Mouse (Mus musculus) T-helper 1 cell (primary cell): ENCODE results near the gene Map2k2.

ENCODE experiments used
- in situ Hi-C: fragments of 300-600 bp; cut with MboI, MseI; formaldehyde crosslinking; loops from one replicate; pipeline ENCODE4 v1.15.1; 2025; ENCODE audit warnings: high pct_unique_total_duplicates

Gene Map2k2

DNA sequence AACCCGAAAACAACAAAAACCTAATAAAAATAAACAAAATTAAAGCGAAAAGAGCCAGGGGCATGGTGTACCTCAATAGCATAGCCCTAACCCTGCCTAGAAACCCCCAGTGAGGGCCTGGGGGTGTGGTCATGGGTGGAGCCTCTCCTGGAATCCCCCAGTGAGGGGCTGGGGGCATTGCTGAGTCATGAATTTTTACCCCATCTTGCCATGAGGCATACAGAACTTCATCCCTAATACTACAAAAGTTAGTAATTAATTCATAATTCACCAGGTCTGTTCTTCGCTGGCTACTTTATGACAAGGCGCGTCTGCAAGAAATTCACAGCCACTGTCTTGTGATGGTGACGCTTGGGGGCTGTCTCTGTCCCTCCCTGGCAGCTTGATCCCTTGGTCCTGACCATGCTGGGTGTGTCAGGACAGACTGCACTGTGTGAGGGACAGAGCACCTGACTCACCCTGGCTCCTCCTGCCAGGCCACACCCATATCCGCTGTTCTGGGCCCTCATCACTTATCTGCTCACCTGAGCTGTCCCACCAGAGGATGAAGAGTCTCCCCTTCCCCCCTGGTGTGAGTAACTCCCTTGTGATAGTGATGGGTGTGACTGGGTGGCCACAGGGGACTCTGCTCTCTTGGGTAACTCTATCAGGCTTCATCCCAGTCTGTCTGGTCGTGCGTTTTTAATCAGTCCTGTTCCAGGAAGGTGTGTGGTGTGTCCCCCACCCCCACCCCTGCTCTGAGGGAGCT is 10.6 kb upstream of the Map2k2 start:
- in situ Hi-C loops: no loop called here

DNA sequence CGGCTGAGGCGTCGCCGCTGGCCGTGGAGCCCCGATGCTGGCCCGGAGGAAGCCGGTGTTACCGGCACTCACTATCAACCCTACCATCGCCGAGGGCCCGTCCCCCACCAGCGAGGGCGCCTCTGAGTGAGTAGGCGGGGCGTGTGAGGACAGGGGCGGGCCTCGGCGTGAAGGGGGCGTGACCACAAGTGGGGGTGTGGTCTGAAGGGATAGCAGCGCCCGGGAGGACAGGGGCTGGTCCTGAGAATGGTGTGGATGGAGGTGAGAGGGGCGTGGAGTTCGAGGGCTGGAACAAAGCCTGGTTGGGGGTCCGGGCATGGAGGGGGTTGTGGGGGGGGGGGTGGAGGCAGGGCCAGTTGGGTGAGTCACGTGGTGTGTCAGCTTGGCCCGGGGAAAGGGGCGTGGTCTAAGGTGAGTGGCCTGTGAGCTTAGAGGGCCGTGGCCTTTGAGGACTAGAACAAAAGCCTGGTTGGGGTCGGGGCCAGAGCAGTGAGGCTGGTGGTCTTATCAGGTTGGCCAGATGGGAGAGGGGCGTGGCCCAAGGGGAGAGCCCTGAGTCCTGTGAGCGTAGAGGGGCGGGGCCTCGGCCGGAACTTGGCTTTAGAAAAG is 502 bp downstream of the Map2k2 start:
- in situ Hi-C loops: no loop called here

DNA sequence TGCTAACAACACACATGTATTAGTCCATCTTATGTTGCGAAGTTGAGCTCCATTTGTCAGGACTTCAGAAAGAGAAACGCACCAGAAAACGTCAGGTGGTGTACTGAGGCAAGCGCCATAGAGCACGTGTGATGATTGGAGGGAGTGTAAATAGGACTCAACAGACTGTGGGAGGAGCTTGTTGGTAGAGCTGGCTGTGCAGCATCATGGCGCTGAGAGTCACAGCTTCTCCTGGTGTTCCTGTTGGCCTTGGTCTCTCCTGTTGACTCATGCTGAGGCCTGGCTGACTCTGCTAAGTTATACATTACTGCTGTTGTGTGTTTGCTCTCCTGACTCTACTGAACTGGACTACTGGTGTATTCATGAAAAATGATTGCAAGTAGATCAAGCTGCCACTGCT is 7.2 kb downstream of the Map2k2 start:
- in situ Hi-C loops: no loop called here

DNA sequence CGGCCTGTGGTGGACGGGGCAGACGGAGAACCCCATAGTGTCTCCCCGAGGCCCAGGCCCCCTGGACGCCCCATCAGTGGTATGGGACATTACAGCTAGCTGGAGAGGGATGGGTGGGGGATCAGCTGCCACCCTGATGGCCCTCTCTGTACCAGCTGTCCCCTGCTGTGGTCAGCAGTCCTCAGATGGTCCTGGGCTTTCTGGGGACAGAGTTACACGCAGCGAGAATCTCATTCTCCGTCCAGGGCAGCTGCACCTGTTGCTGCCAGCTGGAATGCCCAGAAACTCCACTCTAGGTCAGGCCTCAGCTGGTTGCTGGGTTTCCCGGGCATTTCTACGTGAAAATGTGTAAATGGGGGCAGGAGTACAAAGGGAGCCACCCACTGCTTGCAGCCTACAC is 13.9 kb downstream of the Map2k2 start:
- in situ Hi-C loops: no loop called here

DNA sequence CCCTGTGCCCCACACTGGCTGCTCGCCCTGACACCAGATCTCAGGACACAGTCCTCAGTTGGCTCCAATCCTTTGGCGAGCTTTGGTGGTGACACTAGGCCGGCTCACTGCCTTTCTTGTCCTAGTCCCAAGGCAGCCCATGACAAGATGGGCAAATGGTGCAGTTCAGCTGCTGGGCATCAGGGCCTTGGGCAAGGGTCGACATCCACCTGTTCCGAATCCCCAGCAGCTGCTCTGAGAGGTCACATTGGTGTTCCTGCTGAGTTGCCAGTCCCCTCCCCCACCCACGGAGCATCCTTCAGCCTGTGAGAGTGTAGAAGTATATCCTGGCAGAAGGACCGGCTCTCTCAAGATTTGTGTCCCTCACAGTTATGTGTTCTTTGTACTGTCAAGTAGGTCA is 14.9 kb downstream of the Map2k2 start:
- in situ Hi-C loops: no loop called here

DNA sequence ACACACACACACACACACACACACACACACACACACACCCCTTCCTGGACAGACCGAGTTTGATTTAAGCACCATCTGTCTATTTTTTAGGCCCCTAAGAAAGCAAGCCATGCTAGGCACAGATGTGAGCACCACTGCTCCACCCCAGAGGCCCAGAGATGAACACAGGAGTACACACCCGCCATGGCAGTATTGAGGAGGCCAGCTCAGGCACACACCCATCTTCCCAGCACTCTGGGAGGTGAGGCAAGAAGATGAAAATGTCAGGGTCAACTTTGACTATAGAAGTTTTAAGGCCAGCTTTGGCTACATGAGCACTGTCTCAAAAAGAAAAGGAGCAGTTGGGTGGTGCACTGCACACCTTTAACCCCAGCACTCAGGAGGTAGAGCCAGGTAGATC is 17.2 kb downstream of the Map2k2 start:
- in situ Hi-C loops: no loop called here

DNA sequence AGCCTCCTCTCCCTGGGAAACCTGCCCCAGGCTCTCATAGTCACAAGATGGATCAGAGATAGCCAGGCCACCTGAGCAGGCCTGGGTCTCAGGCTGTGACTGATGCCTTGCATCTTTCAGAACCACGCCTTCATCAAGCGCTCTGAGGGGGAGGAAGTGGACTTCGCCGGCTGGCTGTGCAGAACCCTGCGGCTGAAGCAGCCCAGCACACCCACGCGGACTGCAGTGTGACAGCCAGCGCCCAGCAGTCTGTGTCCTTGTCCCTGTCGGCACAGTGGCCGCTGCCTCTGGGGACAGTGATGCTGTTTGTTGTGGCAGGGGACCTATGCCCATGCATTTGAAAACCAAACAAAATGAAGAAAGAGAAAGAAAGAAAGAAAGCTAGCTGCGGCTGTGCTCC is 17.8 kb downstream of the Map2k2 start:
- in situ Hi-C loops: no loop called here

DNA sequence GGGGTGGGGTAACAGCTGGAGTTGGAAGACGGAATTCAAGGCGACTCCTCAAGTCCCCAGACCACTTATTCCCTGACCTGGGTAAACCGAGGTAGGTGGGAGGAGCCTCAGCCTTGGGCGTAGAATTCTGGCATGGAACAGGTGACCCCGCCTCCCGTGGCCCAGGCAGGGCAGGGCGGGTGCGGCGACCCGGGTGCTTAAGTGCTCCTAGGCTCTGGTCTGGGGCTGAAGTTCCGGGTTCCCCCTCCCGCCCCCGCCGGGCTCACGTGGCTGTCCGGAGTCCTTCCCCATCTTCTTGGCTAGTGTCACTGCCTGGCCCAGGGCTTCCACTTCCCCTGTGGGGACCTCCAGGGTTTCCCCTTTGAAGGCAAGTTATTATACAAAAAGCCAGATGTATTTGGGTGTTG is 28.5 kb downstream of the Map2k2 start:
- in situ Hi-C loops: no loop called here

DNA sequence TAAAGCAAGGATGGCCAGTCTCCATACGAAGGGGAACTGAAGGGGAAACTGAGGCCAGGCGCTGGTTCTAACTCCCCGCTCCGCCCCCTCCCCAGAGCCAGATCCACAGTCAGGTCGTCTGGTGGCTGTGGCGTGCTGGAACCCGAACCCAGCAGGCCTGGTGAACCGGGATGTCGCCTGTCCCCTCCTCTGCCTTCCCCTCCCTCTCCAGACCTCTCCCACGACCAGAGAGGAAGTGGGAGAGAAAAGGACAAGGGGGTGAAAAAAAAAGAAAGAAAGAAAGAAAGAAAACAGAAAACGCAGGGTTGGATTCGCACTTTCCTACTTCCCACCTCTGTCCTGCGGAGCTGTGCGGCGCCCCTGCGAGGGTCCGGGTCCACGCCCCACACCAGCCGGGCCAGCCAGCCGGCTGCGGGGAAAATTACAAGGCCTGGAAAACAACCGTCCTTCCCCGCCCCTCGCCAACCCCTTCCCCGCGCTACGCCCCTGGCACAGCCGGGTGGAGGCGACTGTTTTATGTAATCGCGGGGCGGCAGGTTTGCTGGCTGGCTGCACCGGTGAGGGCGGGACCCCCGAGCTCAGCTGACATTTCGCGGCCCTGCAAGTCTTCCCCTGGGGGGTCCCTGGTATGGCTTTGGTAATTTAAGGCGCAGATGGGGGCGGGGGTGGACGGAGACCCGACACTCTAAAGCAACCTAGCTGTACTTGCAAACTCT is 29.4 kb downstream of the Map2k2 start, which contains the start of gene Zbtb7a:
Zbtb7a (plus strand) TSS at position 255 of the 716 bp plus-strand sequence.
- in situ Hi-C loops: no loop called here

DNA sequence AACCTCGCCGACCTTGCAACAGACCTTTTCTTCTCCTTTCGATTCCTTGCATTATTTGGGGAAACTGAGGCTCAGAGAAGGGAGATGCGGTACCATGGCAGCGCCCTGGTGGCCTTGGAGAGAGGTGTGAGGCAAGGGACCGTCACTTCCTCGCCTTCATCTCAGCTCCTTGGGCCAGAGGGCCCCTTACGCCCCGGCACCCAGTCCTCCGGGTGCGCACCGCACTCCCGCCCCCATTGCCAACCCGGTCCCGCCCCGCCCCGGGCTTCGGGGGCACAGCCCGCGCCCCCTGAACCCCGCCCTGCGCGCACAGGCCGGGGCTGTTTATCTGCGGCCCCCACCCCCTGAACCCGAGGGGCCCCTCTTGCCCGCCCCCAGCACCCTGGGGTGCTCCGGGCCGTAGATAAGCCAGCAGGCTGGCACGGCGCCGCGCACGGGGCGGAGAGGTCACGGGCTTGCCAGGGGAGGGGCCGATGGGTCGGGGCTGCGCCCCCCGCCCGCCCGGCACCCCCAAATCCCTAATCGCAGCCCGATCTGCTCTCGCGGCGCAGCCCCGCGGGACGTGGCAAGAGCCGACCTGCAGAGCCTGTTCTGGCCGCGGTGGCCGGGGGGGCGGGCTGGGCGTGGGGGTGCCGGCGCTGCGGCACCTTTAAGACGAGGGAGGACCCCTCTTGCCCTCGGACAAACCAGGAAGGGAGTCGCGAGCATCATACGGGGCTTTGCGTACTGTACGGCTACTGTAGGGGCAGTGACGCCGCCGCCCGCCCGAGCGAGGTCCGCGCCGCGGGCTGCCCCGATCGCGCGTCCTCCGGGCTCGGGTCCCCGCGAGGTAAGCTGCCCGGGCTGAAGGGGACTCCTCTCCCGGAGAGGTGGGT is 30.4 kb downstream of the Map2k2 start:
- in situ Hi-C loops: no loop called here

DNA sequence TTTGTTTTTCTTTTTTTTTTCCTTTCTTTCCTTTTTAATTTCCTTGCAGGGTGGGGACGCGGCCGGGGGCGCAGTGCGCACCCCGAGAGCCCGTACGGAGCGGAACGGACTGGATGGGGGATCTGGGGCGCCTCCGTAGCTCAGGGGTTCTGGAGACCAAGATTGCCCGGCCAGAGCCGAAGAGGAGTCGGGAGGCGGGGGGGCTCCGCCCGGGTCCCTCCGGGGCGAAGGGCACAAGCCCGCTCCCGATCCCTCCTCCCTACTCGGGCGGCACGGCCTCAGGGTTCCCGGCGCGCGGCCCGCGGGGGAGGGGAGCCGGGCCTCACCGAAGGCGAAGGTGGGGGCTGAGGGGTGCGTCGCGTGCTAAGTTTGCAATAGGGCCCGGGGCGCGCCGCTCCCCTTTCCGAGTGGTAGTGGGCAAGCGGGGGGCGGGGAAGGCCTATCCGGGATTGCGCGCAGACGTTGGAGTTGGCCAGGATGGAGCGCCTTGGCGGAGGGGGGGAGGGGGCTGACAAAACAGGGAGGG is 31.1 kb downstream of the Map2k2 start:
- in situ Hi-C loops: no loop called here

DNA sequence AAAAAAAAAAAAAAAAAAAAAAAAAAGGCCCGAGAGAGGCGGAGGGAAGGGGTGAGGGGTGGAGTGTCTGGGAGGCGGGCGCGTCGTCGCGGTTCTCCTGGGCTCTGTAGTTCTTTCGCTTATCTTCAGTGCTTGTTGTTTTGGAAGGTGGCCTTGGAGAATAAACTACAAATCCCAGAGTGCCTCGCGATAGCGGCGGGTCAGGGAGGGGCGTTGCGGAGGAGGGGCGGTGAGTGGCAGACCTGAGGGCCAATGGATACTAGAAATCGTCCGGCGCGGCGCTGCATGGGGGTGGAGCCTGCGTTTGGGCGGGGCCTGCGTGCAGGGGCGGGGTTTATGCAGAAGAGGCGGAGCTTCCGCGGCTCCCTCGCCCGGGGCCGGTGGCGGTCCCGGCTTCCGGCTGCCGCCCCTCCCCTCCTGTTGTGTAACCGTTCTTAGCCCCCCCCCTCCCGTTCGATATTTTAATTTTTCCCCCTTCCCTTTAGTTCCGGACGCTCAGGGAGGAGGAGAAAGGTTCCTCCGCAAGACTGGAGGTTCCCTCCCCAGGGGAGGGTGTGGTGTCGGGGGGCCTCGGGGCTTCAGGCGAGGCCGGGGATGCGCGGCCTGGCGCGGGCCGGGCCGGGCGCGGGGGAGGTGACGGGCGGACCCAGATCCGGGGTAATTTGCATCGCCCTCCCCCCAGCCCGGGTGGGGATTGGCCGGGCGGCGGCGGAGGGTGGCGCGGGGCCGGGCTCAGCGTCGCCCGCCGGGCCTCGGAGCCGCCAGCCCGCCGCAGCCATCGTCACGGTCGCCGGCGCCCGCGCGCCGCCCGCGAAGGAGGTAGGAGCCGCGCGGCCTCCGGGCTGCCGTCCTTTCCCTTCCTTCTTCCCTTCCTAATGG is 31.8 kb downstream of the Map2k2 start:
- in situ Hi-C loops: no loop called here

DNA sequence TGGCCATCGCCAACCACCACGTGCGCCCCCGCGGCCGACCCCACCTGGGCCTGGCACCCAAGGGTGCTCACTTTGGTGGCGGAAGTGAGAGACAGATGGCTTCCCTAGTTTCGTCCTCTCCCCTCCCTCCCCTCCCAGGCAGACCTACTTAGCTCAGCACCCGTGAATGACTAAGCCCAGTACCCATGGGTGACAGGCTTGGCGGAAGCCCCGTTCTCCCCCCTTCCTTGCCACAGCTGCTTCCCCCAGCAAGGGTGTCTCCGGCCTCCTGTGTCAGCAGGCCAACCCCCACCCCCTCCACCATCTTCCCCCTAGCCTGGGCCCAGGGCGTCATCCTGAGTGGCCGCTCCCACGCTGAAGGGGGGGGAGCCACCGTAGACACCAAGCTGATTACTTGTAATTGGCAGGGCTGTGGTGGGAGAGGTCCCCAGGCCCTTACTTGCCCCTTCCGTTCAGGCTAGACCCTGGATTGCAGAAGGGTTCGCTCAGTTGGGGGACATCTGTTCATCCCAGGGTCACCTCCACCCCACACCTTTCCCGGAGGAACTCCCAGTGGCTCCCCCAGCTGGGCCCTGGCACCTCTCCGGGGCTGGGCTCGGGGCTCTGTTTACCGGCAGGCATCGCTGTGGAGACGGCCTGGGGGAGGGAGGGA is 32.5 kb downstream of the Map2k2 start:
- in situ Hi-C loops: no loop called here

DNA sequence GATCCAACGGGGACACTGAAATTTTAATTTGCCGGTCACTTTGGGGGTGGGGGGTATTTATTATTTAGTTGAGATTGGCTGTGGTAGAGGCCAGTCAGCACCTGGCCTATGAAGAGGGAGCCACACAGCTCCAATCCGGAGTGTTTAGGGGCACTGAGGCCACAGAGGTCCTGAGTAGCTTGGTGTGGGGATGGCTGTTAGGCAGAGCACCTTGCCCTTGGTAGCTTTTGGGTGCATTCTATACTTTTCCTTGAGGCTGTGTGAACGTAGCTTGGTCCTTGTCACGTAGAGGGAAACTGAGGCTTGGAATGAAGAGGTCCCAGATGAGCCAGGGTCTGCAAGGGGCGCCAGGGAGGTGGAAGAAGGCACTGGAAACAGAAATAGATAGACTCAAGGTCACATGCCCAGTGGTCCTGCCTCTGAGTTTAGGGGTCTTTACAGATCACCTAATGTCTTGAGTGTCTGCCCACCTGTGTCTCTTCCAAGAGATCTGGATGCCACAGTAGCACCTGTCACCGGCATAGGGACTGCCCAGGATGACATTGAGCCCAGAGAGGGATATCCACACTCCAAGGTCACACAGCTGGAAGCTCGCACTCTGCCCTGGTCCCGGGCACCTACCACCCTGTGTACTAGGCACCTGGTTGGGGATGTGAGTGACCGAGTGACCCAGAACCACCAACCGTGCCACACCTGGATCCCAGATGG is 33.3 kb downstream of the Map2k2 start:
- in situ Hi-C loops: no loop called here

DNA sequence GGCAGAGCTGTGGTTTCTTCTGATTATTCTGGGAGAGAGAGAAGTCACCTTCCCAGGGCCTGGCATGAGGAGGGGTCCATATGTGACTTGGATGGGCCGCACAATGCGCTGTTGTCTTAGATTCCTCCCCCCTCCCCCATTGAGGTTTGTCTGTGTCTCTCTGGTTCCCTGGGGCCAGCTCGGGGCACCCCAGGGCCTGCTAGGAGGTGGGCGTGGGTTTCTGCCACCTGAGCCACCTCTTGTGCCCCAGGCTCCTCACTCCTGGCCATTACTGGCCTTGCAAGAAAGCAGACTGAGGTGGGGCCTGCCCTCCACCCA is 33.8 kb downstream of the Map2k2 start:
- in situ Hi-C loops: no loop called here

DNA sequence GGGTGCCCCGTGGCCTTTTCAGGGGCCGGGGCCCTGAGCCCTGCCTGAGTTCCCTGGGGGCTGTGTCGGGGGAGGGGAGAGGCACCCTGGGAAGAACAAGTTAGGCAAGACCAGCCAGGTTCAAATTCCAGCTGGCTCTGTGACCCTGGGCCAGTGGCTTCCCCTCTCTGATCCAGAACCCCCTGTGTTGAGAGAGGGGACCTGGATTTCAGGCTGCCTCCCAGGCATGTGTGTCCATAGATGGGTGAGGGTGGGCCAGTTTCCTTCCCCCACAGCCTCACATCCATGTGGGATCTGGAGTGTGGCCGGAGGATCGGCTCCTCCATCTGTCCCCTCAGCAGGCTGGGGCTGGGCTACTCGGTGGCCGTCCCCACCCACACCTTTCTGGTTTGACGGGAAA is 34.3 kb downstream of the Map2k2 start:
- in situ Hi-C loops: loop anchor here (10.0 kb wide), 1 partner anchor 535 kb away; the partner anchor contains the start of genes Adat3, Gm49322 and Scamp4

DNA sequence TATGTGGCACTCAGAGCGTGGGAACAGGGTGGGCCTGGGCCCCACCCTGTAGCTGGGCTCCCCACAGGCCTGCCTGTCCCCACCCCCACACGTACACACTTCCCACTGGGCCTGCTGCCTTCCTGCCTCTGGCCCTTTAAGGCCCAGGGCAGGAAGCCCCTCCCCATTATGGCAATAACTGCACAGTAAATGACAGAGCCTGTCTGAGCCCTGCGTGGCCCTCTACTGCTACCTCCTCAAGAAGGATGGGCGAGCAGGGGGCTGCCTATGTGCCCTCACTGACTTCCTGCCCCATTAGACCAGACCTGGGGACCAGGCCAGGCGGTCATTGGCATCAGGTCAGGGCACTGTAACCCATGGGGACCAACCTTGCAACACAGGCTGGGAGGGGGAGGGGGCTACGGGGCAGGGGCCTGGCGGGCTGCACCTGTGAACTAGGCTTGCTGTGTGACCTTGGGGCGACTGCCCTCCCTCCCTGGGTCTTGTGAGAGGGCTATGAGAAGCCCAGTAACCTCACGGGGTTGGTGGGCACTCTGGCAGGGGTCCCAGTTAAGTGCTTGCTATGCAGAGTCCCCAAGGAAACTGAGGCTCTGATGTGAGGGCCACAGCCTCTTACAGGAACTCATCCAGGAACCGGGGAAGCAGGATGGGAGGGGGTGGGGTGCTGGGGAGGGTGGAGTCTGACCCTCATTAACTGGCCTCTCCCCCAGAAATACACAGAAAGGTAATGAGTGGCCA is 35.2 kb downstream of the Map2k2 start:
- in situ Hi-C loops: loop anchor here (10.0 kb wide), 1 partner anchor 536 kb away; the partner anchor contains the start of genes Adat3, Gm49322 and Scamp4

DNA sequence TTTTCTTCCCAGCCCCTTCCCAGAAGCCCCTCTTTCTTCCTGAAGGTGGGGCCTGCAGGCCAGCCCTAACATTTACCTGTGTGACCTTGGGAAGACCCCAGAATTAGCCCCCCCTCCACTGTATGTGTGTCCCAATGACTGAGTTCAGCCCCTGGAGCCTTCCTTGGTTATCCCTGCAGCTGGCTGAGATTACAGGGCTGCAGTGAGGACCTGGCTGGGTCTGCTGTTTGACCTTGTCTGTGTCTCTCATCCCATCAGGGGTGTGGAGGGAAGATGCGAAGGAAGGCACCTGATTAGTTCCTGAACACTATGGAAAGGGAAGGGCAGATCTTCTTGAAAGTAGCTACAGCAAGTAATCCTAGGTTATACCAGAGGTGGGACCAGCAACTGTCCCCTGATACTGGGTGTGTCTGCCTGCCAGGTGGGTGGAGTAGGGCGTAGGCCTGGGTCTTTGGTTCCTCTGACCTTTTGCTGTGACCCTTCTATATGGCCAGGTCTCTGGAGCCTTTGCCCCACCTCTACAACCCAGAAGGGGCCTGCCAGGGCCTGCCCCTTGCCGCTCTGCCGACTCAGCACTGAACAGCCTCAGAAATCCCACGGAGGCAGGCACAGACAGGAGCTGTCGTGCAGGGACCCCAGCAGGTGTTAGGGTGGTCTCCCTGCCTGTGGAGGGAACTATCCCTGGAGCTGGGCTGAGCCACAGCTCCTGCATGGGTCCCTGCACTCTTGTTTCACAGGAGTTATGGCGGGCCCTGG is 35.9 kb downstream of the Map2k2 start:
- in situ Hi-C loops: loop anchor here (10.0 kb wide), 1 partner anchor 537 kb away; the partner anchor contains the start of genes Adat3, Gm49322 and Scamp4
